Mouse (Mus musculus) right cerebral cortex, postnatal 25 days (tissue): Measurements from ENCODE around the gene Lgals1.

Source experiments
- DNase-seq: peaks from one replicate; pipeline ENCODE4 v3.0.0; 2022

Lgals1 gene

GRCm38 (mm10) chr15:78940325-78940724, 13.8 kb downstream of the Lgals1 start:
- no peak for DNase-seq

- peak; percentile 74 for DNase-seq
Observed at GRCm38 (mm10) chr15:78942663-78943062, 16.1 kb downstream of the Lgals1 start.

GRCm38 (mm10) chr15:78946232-78946631, 19.7 kb downstream of the Lgals1 start:
- DNase-seq: no peak

- peak; percentile 86 for DNase-seq
Observed at GRCm38 (mm10) chr15:78947657-78948056, 21.1 kb downstream of the Lgals1 start, which contains the start of gene Triobp. Gene Triobp, plus strand, starts transcription at chr15:78947724.

GRCm38 (mm10) chr15:78948152-78948725, 21.7 kb downstream of the Lgals1 start:
- no peak for DNase-seq

GRCm38 (mm10) chr15:78948883-78949282, 22.4 kb downstream of the Lgals1 start:
- DNase-seq: no peak

GRCm38 (mm10) chr15:78955663-78956062, 29.1 kb downstream of the Lgals1 start:
- no peak for DNase-seq

GRCm38 (mm10) chr15:78956351-78956750, 29.8 kb downstream of the Lgals1 start:
- DNase-seq: no peak

- no peak for DNase-seq
Observed at GRCm38 (mm10) chr15:78957021-78957420, 30.5 kb downstream of the Lgals1 start.

- DNase-seq: no peak
Observed at GRCm38 (mm10) chr15:78959537-78959936, 33.0 kb downstream of the Lgals1 start.

- no peak for DNase-seq
Observed at GRCm38 (mm10) chr15:78960088-78960487, 33.6 kb downstream of the Lgals1 start.

GRCm38 (mm10) chr15:78962885-78963284, 36.4 kb downstream of the Lgals1 start:
- no peak for DNase-seq

GRCm38 (mm10) chr15:78971626-78972025, 45.1 kb downstream of the Lgals1 start:
- no peak for DNase-seq

- DNase-seq: no peak
Observed at GRCm38 (mm10) chr15:78973950-78974349, 47.4 kb downstream of the Lgals1 start.

GRCm38 (mm10) chr15:78977676-78978159, 51.2 kb downstream of the Lgals1 start:
- DNase-seq: no peak

- DNase-seq: no peak
Observed at GRCm38 (mm10) chr15:78978875-78979274, 52.4 kb downstream of the Lgals1 start.
